Mouse (Mus musculus) heart, postnatal 10 days (tissue): ENCODE results near the gene Cysrt1. TPM values are rescaled to one million over a fixed set of nuclear protein-coding genes. Genes with fewer than 3 reads are reported as not detected.
"Not testable (repeated sequence)": the region's sequence is repeated elsewhere in the genome, so short reads cannot be mapped to it uniquely, and the experiment has no call there.

ENCODE experiments used
- DNase-seq, 2 experiments: peaks; one replicate each; pipeline ENCODE4 v3.0.0; 2021
- intact Hi-C: fragments of 180-260 bp; cut with DNase I; formaldehyde crosslinking; loops from one replicate; pipeline ENCODE4 v1.15.1; 2025
- total RNA-seq, 2 experiments: library from RNA; stranded (reverse); gene quantifications; 2 replicates each; pipeline ENCODE4 v1.2.3; 2021

Gene Cysrt1
- total RNA-seq, 2 experiments from 2014 or later: not detected

- DNase-seq: no peak
These were observed 23.8 kb upstream of the Cysrt1 start for GRCm38 (mm10) chr2:25265897-25266656.

GRCm38 (mm10) chr2:25264851-25265250 lies 22.6 kb upstream of the Cysrt1 start:
- DNase-seq: no peak
- intact Hi-C loops: no loop called here

More at GRCm38 (mm10) chr2:25265897-25266656, 23.8 kb upstream of the Cysrt1 start:
- intact Hi-C loops: no loop called here

GRCm38 (mm10) chr2:25264286-25264660 lies 22.0 kb upstream of the Cysrt1 start:
- intact Hi-C loops: no loop called here
- DNase-seq: no peak

- intact Hi-C loops: no loop called here
- DNase-seq: no peak
These were observed 21.5 kb upstream of the Cysrt1 start for GRCm38 (mm10) chr2:25263623-25264285.

- peak; percentile 43 to 47 for DNase-seq
These were observed 20.8 kb upstream of the Cysrt1 start for GRCm38 (mm10) chr2:25262795-25263622.

GRCm38 (mm10) chr2:25262291-25262767 lies 20.1 kb upstream of the Cysrt1 start, which contains the start of gene Tprn:
Gene Tprn (plus strand): TSS chr2:25262618.
- intact Hi-C loops: no loop called here
- peak; percentile 96 for DNase-seq

More at GRCm38 (mm10) chr2:25262795-25263622, 20.8 kb upstream of the Cysrt1 start:
- intact Hi-C loops: no loop called here

- no peak for DNase-seq
- intact Hi-C loops: no loop called here
These were observed 19.6 kb upstream of the Cysrt1 start for GRCm38 (mm10) chr2:25261870-25262269.

- no peak for DNase-seq
- intact Hi-C loops: loop anchor here (5.0 kb wide), 2 partner anchors 73 to 157 kb away; partner anchors contain the start of gene Man1b1
These were observed 16.6 kb upstream of the Cysrt1 start for GRCm38 (mm10) chr2:25258887-25259286.

GRCm38 (mm10) chr2:25257250-25257649 lies 15.0 kb upstream of the Cysrt1 start:
- not testable (repeated sequence) for DNase-seq
- intact Hi-C loops: loop anchor here (5.0 kb wide), 2 partner anchors 75 to 155 kb away; partner anchors contain the start of gene Man1b1

GRCm38 (mm10) chr2:25256443-25257109 lies 14.3 kb upstream of the Cysrt1 start:
- intact Hi-C loops: loop anchor here (1.0 to 5.0 kb wide), 3 partner anchors 28 to 154 kb away; partner anchors contain the start of gene Man1b1
- peak; percentile 49 to 70 for DNase-seq

GRCm38 (mm10) chr2:25255284-25255779 lies 13.1 kb upstream of the Cysrt1 start, which contains the start of gene Tmem203:
Gene Tmem203 (plus strand): TSS chr2:25255439.
- intact Hi-C loops: loop anchor here (1.0 to 5.0 kb wide), 4 partner anchors 21 to 153 kb away; partner anchors contain the start of gene Man1b1
- peak; percentile 88 to 93 for DNase-seq

GRCm38 (mm10) chr2:25252331-25252730 lies 10.1 kb upstream of the Cysrt1 start:
- DNase-seq: no peak
- intact Hi-C loops: no loop called here

- intact Hi-C loops: no loop called here
- no peak for DNase-seq
These were observed 4.2 kb upstream of the Cysrt1 start, which contains the start of gene AL732309.1 for GRCm38 (mm10) chr2:25246183-25247072. Gene AL732309.1 (minus strand): TSS chr2:25246863.

GRCm38 (mm10) chr2:25244144-25244543 lies 1.9 kb upstream of the Cysrt1 start:
- intact Hi-C loops: no loop called here
- DNase-seq: no peak

GRCm38 (mm10) chr2:25243342-25243741 lies 1.1 kb upstream of the Cysrt1 start:
- no peak for DNase-seq
- intact Hi-C loops: no loop called here

GRCm38 (mm10) chr2:25241438-25241775 lies 845 bp downstream of the Cysrt1 start:
- intact Hi-C loops: no loop called here
- no peak for DNase-seq

GRCm38 (mm10) chr2:25240723-25241437 lies 1.4 kb downstream of the Cysrt1 start:
- peak; percentile 47 to 74 for DNase-seq
- intact Hi-C loops: no loop called here

- no peak for DNase-seq
- intact Hi-C loops: no loop called here
These were observed 1.9 kb downstream of the Cysrt1 start for GRCm38 (mm10) chr2:25240310-25240709.
